Mouse (Mus musculus) layer of hippocampus, postnatal 36 days (tissue): ENCODE results near the gene Adamtsl5. TPM values are rescaled to one million over a fixed set of nuclear protein-coding genes. Genes with fewer than 3 reads are reported as not detected.
A peak's percentile ranks its signal among the peaks of the same experiment; 100 is the strongest.

ENCODE experiments used
- DNase-seq, 2 experiments: peaks; one replicate each; pipeline ENCODE4 v3.0.0; 2022
- microRNA-seq, 2 experiments: library from miRNA; unstranded; fragments of <30 nt; microRNA quantifications; one replicate each; pipeline ENCODE4 v1.2.0; 2021
- total RNA-seq, 2 experiments: library from RNA; stranded (reverse); gene quantifications; 2 replicates each; pipeline ENCODE4 v1.2.3; 2021

Gene Adamtsl5
- total RNA-seq, 2 experiments from 2014 or later = 4.9 to 5.2 TPM

GRCm38 (mm10) chr10:80294311-80294710 lies 53.9 kb downstream of the Adamtsl5 start:
- no peak for DNase-seq

- DNase-seq = no peak
These were observed 54.9 kb downstream of the Adamtsl5 start for GRCm38 (mm10) chr10:80293325-80293724.

GRCm38 (mm10) chr10:80292251-80293146 lies 55.7 kb downstream of the Adamtsl5 start, which contains the start of gene Rps15:
Gene Rps15 (plus strand): TSS chr10:80292453.
- DNase-seq = peak; percentile 89 to 92

Small RNAs within 50 kb of the gene (microRNA-seq; reads per million reads assigned to microRNA genes)
- gene Gm22721 = 0 reads per million in 2 experiments

Other genes starting within 250 kb of the Adamtsl5 start
- 10 to 100 TPM; 17.2 to 20.7 TPM for gene Sbno2, start 242.8 kb downstream of the Adamtsl5 start, total RNA-seq
- gene Stk11, start 232.6 kb downstream of the Adamtsl5 start, total RNA-seq = 10 to 100 TPM; 93.3 to 95.9 TPM
- 100 to 1,000 TPM; 324 to 369 TPM for gene Atp5d, start 209.8 kb downstream of the Adamtsl5 start, total RNA-seq
- gene Cbarp, start 207.6 kb downstream of the Adamtsl5 start, total RNA-seq = 100 to 1,000 TPM; 336 to 379 TPM
- 10 to 100 TPM; 58.9 to 62.6 TPM for gene Midn, start 200.1 kb downstream of the Adamtsl5 start, total RNA-seq
- gene Cirbp, start 182.4 kb downstream of the Adamtsl5 start, total RNA-seq = 10 to 100 TPM; 58.5 to 63.4 TPM
- 1 to 10 TPM; 6.4 to 6.9 TPM for gene 1600002K03Rik, start 175.5 kb downstream of the Adamtsl5 start, total RNA-seq
- gene Efna2, start 168.9 kb downstream of the Adamtsl5 start, total RNA-seq = 1 to 10 TPM; 9.0 to 9.6 TPM
- 10 to 100 TPM; 35.6 to 39.6 TPM for gene Mum1, start 122.0 kb downstream of the Adamtsl5 start, total RNA-seq
- gene Ndufs7, start 99.3 kb downstream of the Adamtsl5 start, total RNA-seq = 100 to 1,000 TPM; 199 to 204 TPM
- gene Gamt, start 87.4 kb downstream of the Adamtsl5 start, total RNA-seq = 10 to 100 TPM; 37.7 to 39.1 TPM
- 100 to 1,000 TPM in 1 of 2 experiments, 10 to 100 TPM in 1; 82.6 to 100 TPM for gene Dazap1, start 86.9 kb downstream of the Adamtsl5 start, total RNA-seq
- gene Rps15, start 56.0 kb downstream of the Adamtsl5 start, total RNA-seq = 100 to 1,000 TPM; 755 to 823 TPM
- 10 to 100 TPM; 98.3 to 98.4 TPM for gene Apc2, start 52.4 kb downstream of the Adamtsl5 start, total RNA-seq
- gene 2310011J03Rik, start 27.9 kb downstream of the Adamtsl5 start, total RNA-seq = 10 to 100 TPM; 22.4 to 23.0 TPM
- 1 to 10 TPM; 2.2 to 2.6 TPM for gene Pcsk4, start 18.9 kb downstream of the Adamtsl5 start, total RNA-seq
- gene Reep6, start 18.5 kb downstream of the Adamtsl5 start, total RNA-seq = 10 to 100 TPM in 1 of 2 experiments, 1 to 10 TPM in 1; 8.6 to 10.3 TPM
- gene Plk5, start 8.0 kb upstream of the Adamtsl5 start, total RNA-seq = 10 to 100 TPM; 23.2 to 23.4 TPM
- gene Mex3d, start 39.2 kb upstream of the Adamtsl5 start, total RNA-seq = 10 to 100 TPM; 18.2 to 18.4 TPM
- 100 to 1,000 TPM; 148 to 156 TPM for gene Mbd3, start 51.1 kb upstream of the Adamtsl5 start, total RNA-seq
- gene Uqcr11, start 58.4 kb upstream of the Adamtsl5 start, total RNA-seq = 100 to 1,000 TPM; 443 to 467 TPM
- 10 to 100 TPM; 30.5 to 30.6 TPM for gene Tcf3, start 85.2 kb upstream of the Adamtsl5 start, total RNA-seq
- under 1 TPM in 1 of 2 experiments, not detected in 1; 0.08 TPM for gene Onecut3, start 146.4 kb upstream of the Adamtsl5 start, total RNA-seq
- gene Atp8b3, start 190.7 kb upstream of the Adamtsl5 start, total RNA-seq = under 1 TPM; 0.25 to 0.35 TPM
- gene Rexo1, start 213.1 kb upstream of the Adamtsl5 start, total RNA-seq = 10 to 100 TPM; 43.9 to 49.3 TPM
- gene Klf16, start 228.9 kb upstream of the Adamtsl5 start, total RNA-seq = 10 to 100 TPM; 51.7 to 56.8 TPM
- gene Abhd17a, start 241.9 kb upstream of the Adamtsl5 start, total RNA-seq = 100 to 1,000 TPM; 161 to 176 TPM